In genomic region chr6:6182191-6182590, GRCm38 (mm10) we compare ENCODE assay signal across 32 mouse cellular contexts.
"Had no signal": no experiment of that assay in that cellular context is flagged by ENCODE, and none has a peak within 500 bp of the region (broad histone marks: within the 10 kb centered on the region; RNA-seq: fewer than 3 reads in every experiment).

No protein-coding gene starts in this region.

- H3K4me3 ChIP-seq: heart, embryonic 15.5 days; hindbrain, embryonic 10.5 days; hindbrain, embryonic 12.5 days; hindbrain, embryonic 13.5 days; hindbrain, embryonic 15.5 days; intestine, embryonic 15.5 days; kidney, embryonic 15.5 days; layer of hippocampus, adult 2 months; left cerebral cortex, adult 2 months had no signal

- H3K9me3 ChIP-seq: heart, embryonic 15.5 days; hindbrain, embryonic 10.5 days; hindbrain, embryonic 12.5 days; hindbrain, embryonic 13.5 days; hindbrain, embryonic 15.5 days; intestine, embryonic 15.5 days; kidney, embryonic 15.5 days had no signal

- H3K27me3 ChIP-seq: heart, embryonic 15.5 days; hindbrain, embryonic 12.5 days; hindbrain, embryonic 13.5 days; hindbrain, embryonic 15.5 days; intestine, embryonic 15.5 days; kidney, embryonic 15.5 days had no signal

- H3K4me1 ChIP-seq: hindbrain, embryonic 12.5 days; hindbrain, embryonic 13.5 days; hindbrain, embryonic 15.5 days; intestine, embryonic 15.5 days had no signal

- H3K27ac ChIP-seq: heart, embryonic 15.5 days; hindbrain, embryonic 10.5 days; hindbrain, embryonic 12.5 days; hindbrain, embryonic 13.5 days; hindbrain, embryonic 14.5 days; hindbrain, embryonic 15.5 days; hindbrain, postnatal 0 days; intestine, embryonic 15.5 days; kidney, embryonic 15.5 days; kidney, postnatal 0 days; layer of hippocampus, adult 2 months; left cerebral cortex, adult 2 months had no signal

- ATAC-seq: hindbrain, embryonic 16.5 days; hindbrain, postnatal 0 days; inflammation-experienced regulatory T-cells, adult 6 months; intestine, embryonic 15.5 days; intestine, embryonic 16.5 days; intestine, postnatal 0 days had no signal

- H3K4me2 ChIP-seq: heart, embryonic 15.5 days; hindbrain, embryonic 12.5 days; hindbrain, embryonic 13.5 days; hindbrain, embryonic 14.5 days; hindbrain, embryonic 15.5 days; intestine, embryonic 15.5 days; kidney, embryonic 15.5 days had no signal

- DNase-seq: heart, postnatal 10 days; heart, postnatal 14 days; heart, postnatal 36 days; heart, postnatal 4 days; kidney, adult 11 months; kidney, adult 18-20 months; kidney, adult 2 months; kidney, adult 8-10 months; kidney, adult 9 months; kidney, postnatal 10 days; kidney, postnatal 14 days; kidney, postnatal 25 days; kidney, postnatal 36 days; kidney, postnatal 4 days; layer of hippocampus, adult 9-11 months; layer of hippocampus, postnatal 36 days had no signal

- H3K36me3 ChIP-seq: hindbrain, embryonic 12.5 days; hindbrain, embryonic 13.5 days; hindbrain, embryonic 15.5 days; intestine, embryonic 15.5 days had no signal

- H3K9ac ChIP-seq: heart, embryonic 15.5 days; hindbrain, embryonic 12.5 days; hindbrain, embryonic 13.5 days; hindbrain, embryonic 14.5 days; hindbrain, embryonic 15.5 days; intestine, embryonic 15.5 days; kidney, embryonic 15.5 days had no signal
